Mouse (Mus musculus) liver, embryonic 16.5 days (tissue): ENCODE data around the gene Pusl1. TPM values are rescaled to one million over a fixed set of nuclear protein-coding genes. Genes with fewer than 3 reads are reported as not detected.

Experiments used
- ATAC-seq: fragments of 200-750 bp; cut with Nextera tagmentation; 2 replicates; pipeline ENCODE4 v1.8.0; 2017; ENCODE audit warnings: low read depth, mild to moderate bottlenecking, moderate number of reproducible peaks, moderate library complexity
- H3K27ac ChIP-seq: fragments of 300-500 bp; sonication (generic); 2 replicates; pipeline ENCODE4 v1.5.1; 2014; ENCODE audit warnings: mild to moderate bottlenecking, low read length
- H3K27me3 ChIP-seq: fragments of 300-500 bp; sonication (generic); 2 replicates; pipeline ENCODE4 v1.6.1; 2014; ENCODE audit warnings: low read depth, low read length, mixed read lengths; ENCODE audit not compliant: control insufficient read depth, insufficient read depth
- H3K36me3 ChIP-seq: fragments of 300-500 bp; sonication (generic); 2 replicates; pipeline ENCODE4 v1.6.1; 2014; ENCODE audit warnings: mild to moderate bottlenecking; ENCODE audit not compliant: control insufficient read depth, insufficient read depth
- H3K4me1 ChIP-seq: fragments of 300-500 bp; sonication (generic); 2 replicates; pipeline ENCODE4 v1.6.1; 2014; ENCODE audit warnings: low read depth, low read length, mixed read lengths; ENCODE audit not compliant: control insufficient read depth
- H3K4me2 ChIP-seq: fragments of 300-500 bp; sonication (generic); 2 replicates; pipeline ENCODE4 v1.6.1; 2014; ENCODE audit warnings: low read depth, low read length, mixed read lengths
- H3K4me3 ChIP-seq: fragments of 300-500 bp; sonication (generic); 2 replicates; pipeline ENCODE4 v1.5.1; 2014; ENCODE audit warnings: low read depth, mild to moderate bottlenecking, low read length
- H3K9ac ChIP-seq: fragments of 300-500 bp; sonication (generic); 2 replicates; pipeline ENCODE4 v1.6.1; 2014; ENCODE audit warnings: low read depth, low read length
- H3K9me3 ChIP-seq: fragments of 300-500 bp; sonication (generic); replicated peaks from 2 replicates; pipeline ENCODE4 v1.6.1; 2016; ENCODE audit warnings: low read length; ENCODE audit not compliant: control insufficient read depth
- WGBS: fragments of 180-500 bp; shearing (Covaris S2); extraction: QIAGEN DNeasy Blood & Tissue Kit; methylation state at CpG from one replicate; pipeline ENCODE4 v1.1.7; 2014; ENCODE audit not compliant: insufficient replicate concordance; 5-methylcytosine and 5-hydroxymethylcytosine counted together
- polyA plus RNA-seq: library from polyadenylated mRNA; unstranded; fragments of >200 nt; fragmentation: Nextera tagmentation; extraction: Ambion mirVana; gene quantifications from 2 replicates; pipeline ENCODE4 v1.2.1, GENCODE M21; 2015

Gene Pusl1
- polyA plus RNA-seq, 1 experiment from 2014 or later = 13.4 TPM

- under 1% methylated on average over 52 of the region's 56 CpGs for WGBS
- H3K4me1 ChIP-seq = peaks cover 41% of the 10 kb centered on the region
- peak overlapping the region; percentile 89 for H3K9ac ChIP-seq
- peak overlapping the region; percentile 95 for H3K27ac ChIP-seq
- H3K9me3 ChIP-seq = no peaks in the 10 kb centered on the region
- ATAC-seq = peak; percentile 91
- H3K4me3 ChIP-seq = peak overlapping the region; percentile 81
- no peaks in the 10 kb centered on the region for H3K27me3 ChIP-seq
- peak overlapping the region; percentile 100 for H3K4me2 ChIP-seq
- peaks cover 19% of the 10 kb centered on the region for H3K36me3 ChIP-seq
Observed at GRCm38 (mm10) chr4:155892017-155892416, 436 bp upstream of the Pusl1 start.

GRCm38 (mm10) chr4:155891011-155891471 is 540 bp downstream of the Pusl1 start:
- WGBS = under 1% methylated on average over 34 of the region's 34 CpGs
- H3K4me2 ChIP-seq = peak overlapping the region; percentile 100
- peaks cover 41% of the 10 kb centered on the region for H3K4me1 ChIP-seq
- no peaks in the 10 kb centered on the region for H3K9me3 ChIP-seq
- H3K9ac ChIP-seq = peak overlapping the region; percentile 62
- peak overlapping the region; percentile 81 for H3K4me3 ChIP-seq
- peaks cover 19% of the 10 kb centered on the region for H3K36me3 ChIP-seq
- H3K27me3 ChIP-seq = no peaks in the 10 kb centered on the region
- ATAC-seq = no peak
- no peak overlapping the region for H3K27ac ChIP-seq

DNA sequence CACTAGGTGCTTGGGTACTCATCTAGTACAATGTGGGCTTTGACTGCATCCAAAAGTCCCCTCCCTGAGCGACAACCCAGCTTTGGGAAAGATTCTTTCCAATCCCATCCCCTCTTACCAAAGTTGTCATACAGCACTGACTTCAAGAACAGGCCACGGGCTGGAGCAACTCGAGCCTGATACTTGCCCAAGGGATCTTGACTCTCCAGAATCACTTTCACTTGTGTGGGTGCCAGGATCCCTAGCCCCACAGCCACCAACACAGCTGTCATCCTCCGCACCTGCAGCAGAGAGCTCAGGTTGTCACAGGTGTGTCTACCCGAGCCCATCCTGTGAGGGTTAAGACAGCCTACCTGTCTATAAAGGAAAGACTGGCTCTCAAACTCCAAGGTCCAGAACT is 2.3 kb downstream of the Pusl1 start:
- no peak for ATAC-seq
- Histone ChIP-seq H3K27ac (no peak overlapping the region), H3K4me2 (no peak overlapping the region), H3K36me3 (peaks cover 30% of the 10 kb centered on the region), H3K4me3 (no peak overlapping the region), H3K27me3 (no peaks in the 10 kb centered on the region), H3K9me3 (no peaks in the 10 kb centered on the region), H3K9ac (no peak overlapping the region), H3K4me1 (peaks cover 29% of the 10 kb centered on the region)
- WGBS = 71% methylated on average over 5 of the region's 5 CpGs

GRCm38 (mm10) chr4:155888181-155888580 is 3.4 kb downstream of the Pusl1 start:
- H3K4me1 ChIP-seq = peaks cover 18% of the 10 kb centered on the region
- H3K27me3 ChIP-seq = no peaks in the 10 kb centered on the region
- no peak for ATAC-seq
- peaks cover 30% of the 10 kb centered on the region for H3K36me3 ChIP-seq
- H3K9me3 ChIP-seq = no peaks in the 10 kb centered on the region
- no peak overlapping the region for H3K9ac ChIP-seq
- WGBS = 80% methylated on average over 9 of the region's 9 CpGs
- no peak overlapping the region for H3K4me2 ChIP-seq
- H3K4me3 ChIP-seq = no peak overlapping the region
- H3K27ac ChIP-seq = no peak overlapping the region

- H3K27me3 ChIP-seq = no peaks in the 10 kb centered on the region
- no peak for ATAC-seq
- H3K9ac ChIP-seq = no peak overlapping the region
- WGBS = 86% methylated on average over 10 of the region's 10 CpGs
- H3K9me3 ChIP-seq = no peaks in the 10 kb centered on the region
- H3K4me2 ChIP-seq = no peak overlapping the region
- no peak overlapping the region for H3K4me3 ChIP-seq
- H3K27ac ChIP-seq = no peak overlapping the region
- peaks cover 12% of the 10 kb centered on the region for H3K4me1 ChIP-seq
- H3K36me3 ChIP-seq = peaks cover 30% of the 10 kb centered on the region
Observed at GRCm38 (mm10) chr4:155887674-155888073, 3.9 kb downstream of the Pusl1 start.

DNA sequence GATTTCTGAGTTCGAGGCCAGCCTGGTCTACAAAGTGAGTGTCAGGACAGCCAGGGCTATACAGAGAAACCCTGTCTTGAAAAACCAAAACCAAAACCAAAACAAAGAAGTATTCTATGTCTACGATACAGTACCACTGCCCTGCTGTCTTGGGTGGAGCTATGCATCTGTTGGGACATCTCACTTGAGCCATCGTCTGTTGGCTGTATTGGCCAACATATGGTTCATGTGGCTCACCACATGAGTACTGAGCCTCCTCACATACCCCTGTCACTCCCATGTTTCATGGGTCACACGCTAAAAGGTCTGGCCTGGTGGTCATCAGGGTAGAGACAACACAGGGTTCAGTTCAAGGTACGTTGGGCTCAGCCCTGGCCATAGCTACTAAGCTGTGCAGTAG is 5.3 kb downstream of the Pusl1 start:
- H3K27me3 ChIP-seq = no peaks in the 10 kb centered on the region
- ATAC-seq = no peak
- H3K4me2 ChIP-seq = no peak overlapping the region
- WGBS = 73% methylated on average over 5 of the region's 5 CpGs
- no peak overlapping the region for H3K4me3 ChIP-seq
- no peak overlapping the region for H3K27ac ChIP-seq
- H3K9me3 ChIP-seq = no peaks in the 10 kb centered on the region
- H3K4me1 ChIP-seq = peaks cover 9% of the 10 kb centered on the region
- H3K36me3 ChIP-seq = peaks cover 30% of the 10 kb centered on the region
- no peak overlapping the region for H3K9ac ChIP-seq

DNA sequence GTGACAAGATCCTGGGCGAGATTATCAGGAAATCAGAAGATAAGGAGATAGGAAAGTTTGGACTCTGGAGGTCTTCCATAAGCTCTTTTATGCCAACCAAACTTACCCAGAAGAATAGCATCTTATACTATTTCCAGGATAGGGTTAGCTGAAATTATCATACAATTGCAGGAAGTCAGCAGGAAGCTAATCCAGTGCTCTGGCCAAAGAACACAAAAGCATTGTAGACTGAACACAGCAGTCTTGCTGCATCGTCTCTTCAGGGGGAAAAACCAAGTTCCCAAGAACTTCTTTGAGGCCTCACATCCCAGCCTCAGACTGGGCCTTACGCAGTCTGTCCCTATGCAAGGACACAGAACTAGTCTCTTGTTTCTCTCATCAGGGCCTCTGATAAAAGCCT is 8.0 kb downstream of the Pusl1 start:
- no peak for ATAC-seq

GRCm38 (mm10) chr4:155871404-155871803 is 20.2 kb downstream of the Pusl1 start:
- Histone ChIP-seq H3K27me3 (no peaks in the 10 kb centered on the region), H3K36me3 (peaks cover 16% of the 10 kb centered on the region; the same call in 1 of the 2 replicates), H3K27ac (no peak overlapping the region), H3K4me1 (peaks cover 28% of the 10 kb centered on the region), H3K9ac (no peak overlapping the region), H3K4me3 (no peak overlapping the region), H3K9me3 (no peaks in the 10 kb centered on the region), H3K4me2 (no peak overlapping the region)
- 65% methylated on average over 7 of the region's 7 CpGs for WGBS
- ATAC-seq = no peak

More for the DNA sequence above, 8.0 kb downstream of the Pusl1 start:
- Histone ChIP-seq H3K36me3 (peaks cover 30% of the 10 kb centered on the region), H3K4me1 (no peaks in the 10 kb centered on the region), H3K9ac (no peak overlapping the region), H3K27me3 (no peaks in the 10 kb centered on the region), H3K27ac (no peak overlapping the region), H3K4me2 (no peak overlapping the region), H3K4me3 (no peak overlapping the region), H3K9me3 (no peaks in the 10 kb centered on the region)
- 71% methylated on average over 3 of the region's 3 CpGs for WGBS

- peak within 1 kb of the TSS; percentile 96 for H3K4me2 ChIP-seq
- H3K27me3 ChIP-seq = no peaks in the 10 kb centered on the region
- peak within 1 kb of the TSS; percentile 51 for H3K27ac ChIP-seq
- peaks cover 28% of the 10 kb centered on the region for H3K4me1 ChIP-seq
- H3K36me3 ChIP-seq = peaks cover 14% of the 10 kb centered on the region
- H3K9me3 ChIP-seq = no peaks in the 10 kb centered on the region
- H3K9ac ChIP-seq = peak within 1 kb of the TSS; percentile 86
- ATAC-seq = peak; percentile 98
- WGBS = under 1% methylated on average over 63 of the region's 63 CpGs
- H3K4me3 ChIP-seq = peak within 1 kb of the TSS; percentile 83
Observed at GRCm38 (mm10) chr4:155869317-155870033, 22.1 kb downstream of the Pusl1 start, which contains the start of the genes Cptp and Ints11. Cptp (minus strand) TSS chr4:155869440. Ints11 (plus strand) TSS chr4:155869546.
